Mouse (Mus musculus): Measurements from ENCODE around the gene Cog4. TPM values are rescaled to one million over a fixed set of nuclear protein-coding genes. Genes with fewer than 3 reads are reported as not detected.

Cog4 gene
- total and polyA plus RNA-seq, 3 experiments, result 24.9 to 35.2 (median 27.5) TPM

DNA sequence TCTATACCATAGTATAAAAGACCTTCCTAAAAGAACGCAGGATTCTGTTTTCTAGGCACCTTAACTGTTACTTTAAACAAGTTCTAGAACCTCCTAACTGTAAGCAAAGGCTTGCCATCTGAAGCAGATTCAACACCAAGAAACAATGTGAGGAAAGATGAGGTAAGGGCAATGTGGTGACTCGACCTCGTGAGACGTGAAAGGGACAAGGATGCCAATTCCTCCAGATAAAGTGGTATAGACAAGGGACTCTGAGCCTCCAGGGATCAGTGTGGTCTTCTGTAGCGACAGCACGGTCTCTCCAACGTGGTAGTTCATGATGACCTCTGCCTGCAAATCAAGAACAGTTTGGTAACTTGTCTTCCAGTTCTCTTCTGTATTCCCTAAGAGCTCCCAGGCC is 34.6 kb upstream of the Cog4 start:
- H3K4me3 ChIP-seq (replicated peaks in 1 of 3; ENCODE audit: low read depth in 2 of 3, low read length in 2 of 3, poor library complexity in 1 of 3), result no peak overlapping the region
- peaks cover 10 to 93% of the 10 kb centered on the region in 2 experiments; a peak in 3 of 4 replicates for H3K4me1 ChIP-seq (ENCODE audit: control insufficient read depth in 1 of 2, insufficient read depth in 2 of 2)
- TF ChIP-seq RAD21 (IDR thresholded peaks at IDR 0.05; ENCODE audit: low read depth, low read length), result no peak
- no peak for TF ChIP-seq SMC3 (IDR thresholded peaks at IDR 0.05; ENCODE audit: low read depth, low read length)
- TF ChIP-seq CHD1 (IDR thresholded peaks at IDR 0.05; ENCODE audit: low read depth, low read length), result no peak
- no peak for TF ChIP-seq MYC (IDR thresholded peaks at IDR 0.05; ENCODE audit: low read depth, low read length)
- TF ChIP-seq TBP (conservative IDR thresholded peaks at IDR 0.05; ENCODE audit: low read depth, low read length), result no peak
- no peak for TF ChIP-seq MEF2A (IDR thresholded peaks at IDR 0.05; ENCODE audit: borderline replicate concordance, low read depth, low read length)
- TF ChIP-seq MAX (IDR thresholded peaks at IDR 0.05; ENCODE audit: low read length), result no peak
- no peak for DNase-seq (ENCODE audit: extremely low read depth)
- no peak overlapping the region for H3K27ac ChIP-seq (ENCODE audit: insufficient read depth, low read depth)
- no peaks in the 10 kb centered on the region for H3K9me3 ChIP-seq (replicated peaks; ENCODE audit: low read length)
- no peaks in the 10 kb centered on the region for H3K27me3 ChIP-seq (replicated peaks)
- in situ Hi-C loops (cut with MboI; ENCODE audit: low pct_ligation_motif_present, low pct_unique_long_range_greater_than_20kb, low sequenced_read_pairs) (loop anchor here (10.0 kb wide), 1 partner anchor 47 kb away; no protein-coding TSS in a partner anchor), dilution Hi-C loops (cut with MboI; ENCODE audit: extremely low pct_ligation_motif_present, extremely low pct_unique_long_range_greater_than_20kb, low sequenced_read_pairs) (no loop called here)
- H3K79me2 ChIP-seq (replicated peaks; ENCODE audit: control insufficient read depth, extremely low read depth, insufficient read depth, poor library complexity, severe bottlenecking), result peaks cover 7% of the 10 kb centered on the region
- no peak overlapping the region for H3K4me2 ChIP-seq (ENCODE audit: insufficient read depth, low read depth, poor library complexity, severe bottlenecking)
- peaks cover 74 to 81% of the 10 kb centered on the region in 2 experiments for H3K36me3 ChIP-seq (replicated peaks in 1 of 2; ENCODE audit: control insufficient read depth in 1 of 2, insufficient read depth in 1 of 2, low read length in 1 of 2)
- H3K9ac ChIP-seq (ENCODE audit: insufficient read depth, low read depth), result no peak overlapping the region

DNA sequence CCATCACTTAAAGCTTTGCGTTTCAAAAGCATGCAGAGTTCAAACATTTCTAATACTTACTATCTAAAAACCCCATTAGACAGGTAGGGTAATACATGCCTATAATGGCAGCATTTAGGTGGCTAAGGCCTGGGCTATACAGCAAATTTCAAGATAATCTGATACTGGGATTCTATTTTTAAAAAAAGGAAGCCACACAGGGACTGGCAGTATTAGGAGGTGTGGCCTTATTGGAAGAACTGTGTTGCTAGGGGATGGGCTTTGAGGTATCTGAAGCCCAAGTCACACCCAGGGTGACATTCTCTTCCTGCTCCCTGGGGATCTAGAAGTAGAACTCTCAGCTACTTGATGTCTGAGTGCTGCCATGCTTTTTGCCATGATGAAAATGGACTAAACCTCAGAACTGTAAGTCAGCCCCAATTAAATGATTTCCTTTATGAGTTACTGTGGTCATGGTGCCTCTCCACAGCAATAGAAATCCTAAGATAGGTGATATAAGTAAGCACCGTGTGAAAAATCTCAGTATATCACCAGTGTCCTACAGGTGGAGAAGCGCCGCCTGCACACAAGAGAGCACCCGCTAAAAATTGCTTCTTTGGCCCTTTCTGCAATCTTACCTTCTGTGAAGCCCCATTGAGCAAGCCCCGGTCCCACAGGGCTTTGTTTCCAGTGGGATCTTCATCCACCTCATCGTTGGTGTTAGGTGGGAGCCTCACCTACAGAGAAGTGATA is 33.9 kb upstream of the Cog4 start:
- no peaks in the 10 kb centered on the region for H3K9me3 ChIP-seq (replicated peaks; ENCODE audit: low read length)
- peak; percentile 46 for DNase-seq (ENCODE audit: extremely low read depth)
- no peaks in the 10 kb centered on the region for H3K27me3 ChIP-seq (replicated peaks)
- H3K36me3 ChIP-seq (replicated peaks in 1 of 2; ENCODE audit: control insufficient read depth in 1 of 2, insufficient read depth in 1 of 2, low read length in 1 of 2), result peaks cover 80 to 89% of the 10 kb centered on the region in 2 experiments
- peaks cover 10 to 96% of the 10 kb centered on the region in 2 experiments; a peak in 3 of 4 replicates for H3K4me1 ChIP-seq (ENCODE audit: control insufficient read depth in 1 of 2, insufficient read depth in 2 of 2)
- TF ChIP-seq JUND (conservative IDR thresholded peaks at IDR 0.05; ENCODE audit: low read depth, low read length), result no peak
- peaks cover 7% of the 10 kb centered on the region for H3K79me2 ChIP-seq (replicated peaks; ENCODE audit: control insufficient read depth, extremely low read depth, insufficient read depth, poor library complexity, severe bottlenecking)
- H3K27ac ChIP-seq (ENCODE audit: insufficient read depth, low read depth), result no peak overlapping the region
- in situ Hi-C loops (cut with MboI; ENCODE audit: low pct_ligation_motif_present, low pct_unique_long_range_greater_than_20kb, low sequenced_read_pairs) (loop anchor here (10.0 kb wide), 1 partner anchor 48 kb away; no protein-coding TSS in a partner anchor), dilution Hi-C loops (cut with MboI; ENCODE audit: extremely low pct_ligation_motif_present, extremely low pct_unique_long_range_greater_than_20kb, low sequenced_read_pairs) (no loop called here)
- no peak overlapping the region for H3K9ac ChIP-seq (ENCODE audit: insufficient read depth, low read depth)
- no peak overlapping the region for H3K4me3 ChIP-seq (replicated peaks in 1 of 3; ENCODE audit: low read depth in 2 of 3, low read length in 2 of 3, poor library complexity in 1 of 3)
- no peak overlapping the region for H3K4me2 ChIP-seq (ENCODE audit: insufficient read depth, low read depth, poor library complexity, severe bottlenecking)

DNA sequence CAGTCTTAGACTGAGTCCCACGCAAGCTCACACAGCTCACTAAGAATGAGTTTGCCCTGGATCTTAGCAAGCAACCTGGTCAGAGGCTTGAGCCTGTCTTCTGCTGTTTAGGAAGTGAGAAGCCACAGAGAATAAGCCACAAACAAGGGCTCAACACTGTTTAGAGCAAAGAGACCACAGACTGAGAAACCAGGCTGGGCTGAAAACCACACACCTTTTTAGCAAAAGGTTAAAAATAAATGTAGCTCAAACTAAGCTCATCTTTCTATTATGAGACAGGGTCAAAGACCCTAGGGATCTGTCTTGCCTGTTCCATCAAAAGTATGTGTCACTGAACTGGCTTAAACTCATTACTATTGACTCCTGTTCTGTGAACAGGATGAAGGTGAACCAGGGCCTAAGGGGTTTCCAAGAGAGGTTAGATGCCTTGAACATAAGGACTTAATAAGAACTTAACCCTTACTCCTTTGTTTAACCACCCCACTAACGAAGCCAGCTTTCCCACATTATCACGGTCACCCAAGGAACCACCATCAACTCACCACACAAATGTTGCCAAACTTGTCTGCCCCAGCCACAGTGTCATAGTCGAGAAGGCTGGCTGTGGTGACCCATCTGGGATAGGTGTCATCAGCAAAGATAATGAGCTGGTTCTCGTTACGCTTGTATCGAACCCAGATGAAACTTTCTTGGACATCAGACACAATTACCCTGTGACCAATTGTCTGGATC is 33.2 kb upstream of the Cog4 start:
- peak; percentile 76 for DNase-seq (ENCODE audit: extremely low read depth)
- Histone ChIP-seq H3K9me3 (replicated peaks; ENCODE audit: low read length) (no peaks in the 10 kb centered on the region), H3K27me3 (replicated peaks) (no peaks in the 10 kb centered on the region), H3K4me1 (ENCODE audit: control insufficient read depth in 1 of 2, insufficient read depth in 2 of 2) (peaks cover 10 to 95% of the 10 kb centered on the region in 2 experiments; a peak in 3 of 4 replicates), H3K4me3 (replicated peaks in 1 of 3; ENCODE audit: low read depth in 2 of 3, low read length in 2 of 3, poor library complexity in 1 of 3) (no peak overlapping the region), H3K9ac (ENCODE audit: insufficient read depth, low read depth) (no peak overlapping the region), H3K79me2 (replicated peaks; ENCODE audit: control insufficient read depth, extremely low read depth, insufficient read depth, poor library complexity, severe bottlenecking) (peaks cover 8% of the 10 kb centered on the region), H3K27ac (ENCODE audit: insufficient read depth, low read depth) (peak overlapping the region; percentile 38; the same call in 1 of the 2 replicates), H3K4me2 (ENCODE audit: insufficient read depth, low read depth, poor library complexity, severe bottlenecking) (no peak overlapping the region), H3K36me3 (replicated peaks in 1 of 2; ENCODE audit: control insufficient read depth in 1 of 2, insufficient read depth in 1 of 2, low read length in 1 of 2) (peaks cover 87 to 96% of the 10 kb centered on the region in 2 experiments)
- in situ Hi-C loops (cut with MboI; ENCODE audit: low pct_ligation_motif_present, low pct_unique_long_range_greater_than_20kb, low sequenced_read_pairs) (loop anchor here (10.0 kb wide), 1 partner anchor 48 kb away; no protein-coding TSS in a partner anchor), dilution Hi-C loops (cut with MboI; ENCODE audit: extremely low pct_ligation_motif_present, extremely low pct_unique_long_range_greater_than_20kb, low sequenced_read_pairs) (no loop called here)
- TF ChIP-seq POLR2AphosphoS2 (IDR thresholded peaks at IDR 0.05; ENCODE audit: low read depth, low read length) (peak; percentile 64; the same call in 1 of the 2 replicates), CHD1 (IDR thresholded peaks at IDR 0.05; ENCODE audit: low read depth, low read length) (no peak), MAFK (IDR thresholded peaks at IDR 0.05; ENCODE audit: insufficient replicate concordance, low read length) (peak; percentile 75), UBTF (IDR thresholded peaks at IDR 0.05; ENCODE audit: low read depth, low read length) (no peak), GABPA (IDR thresholded peaks at IDR 0.05; ENCODE audit: insufficient replicate concordance, low read depth, low read length) (no peak), NELFE (IDR thresholded peaks at IDR 0.05; ENCODE audit: low read depth, low read length) (no peak), ZC3H11A (IDR thresholded peaks at IDR 0.05; ENCODE audit: low read depth, low read length) (no peak), MAZ (IDR thresholded peaks at IDR 0.05; ENCODE audit: low read depth, low read length) (no peak), ZNF384 (IDR thresholded peaks at IDR 0.05; ENCODE audit: low read depth, low read length) (no peak), POLR2A (IDR thresholded peaks at IDR 0.05; ENCODE audit: low read depth, low read length) (no peak), E2F4 (IDR thresholded peaks at IDR 0.05; ENCODE audit: insufficient replicate concordance, low read depth, low read length) (no peak), USF2 (conservative IDR thresholded peaks at IDR 0.05; ENCODE audit: low read depth, low read length) (no peak), ELF1 (IDR thresholded peaks at IDR 0.05; ENCODE audit: low read depth, low read length) (no peak), CHD2 (IDR thresholded peaks at IDR 0.05; ENCODE audit: low read length) (no peak), TCF12 (IDR thresholded peaks at IDR 0.05; ENCODE audit: low read depth, low read length) (no peak), ZKSCAN1 (IDR thresholded peaks at IDR 0.05; ENCODE audit: borderline replicate concordance, low read depth, low read length) (no peak)
